Mouse (Mus musculus) testis, postnatal 10 days (tissue): ENCODE measurements around the gene Pip5k1b.

ENCODE experiments used
- DNase-seq: peaks from one replicate; pipeline ENCODE4 v3.0.0; 2021; ENCODE audit warnings: low spot score

The Pip5k1b gene

GRCm38 (mm10) chr19:24543386-24544350 lies 12.0 kb downstream of the Pip5k1b start:
- DNase-seq = no peak

GRCm38 (mm10) chr19:24542293-24542675 lies 13.4 kb downstream of the Pip5k1b start:
- no peak for DNase-seq

GRCm38 (mm10) chr19:24541669-24542292 lies 13.9 kb downstream of the Pip5k1b start:
- no peak for DNase-seq

GRCm38 (mm10) chr19:24540952-24541668 lies 14.6 kb downstream of the Pip5k1b start:
- DNase-seq = no peak

GRCm38 (mm10) chr19:24539041-24539440 lies 16.6 kb downstream of the Pip5k1b start:
- no peak for DNase-seq

- no peak for DNase-seq
Measured at GRCm38 (mm10) chr19:24538181-24538580, 17.5 kb downstream of the Pip5k1b start.

GRCm38 (mm10) chr19:24537691-24538090 lies 18.0 kb downstream of the Pip5k1b start:
- DNase-seq = no peak

- no peak for DNase-seq
Measured at GRCm38 (mm10) chr19:24536920-24537319, 18.8 kb downstream of the Pip5k1b start.

GRCm38 (mm10) chr19:24536280-24536679 lies 19.4 kb downstream of the Pip5k1b start:
- no peak for DNase-seq

- DNase-seq = no peak
Measured at GRCm38 (mm10) chr19:24535161-24535560, 20.5 kb downstream of the Pip5k1b start.

GRCm38 (mm10) chr19:24534733-24535132 lies 20.9 kb downstream of the Pip5k1b start:
- DNase-seq = no peak

GRCm38 (mm10) chr19:24528910-24529561 lies 26.6 kb downstream of the Pip5k1b start:
- DNase-seq = no peak

- DNase-seq = no peak
Measured at GRCm38 (mm10) chr19:24528129-24528730, 27.4 kb downstream of the Pip5k1b start.

GRCm38 (mm10) chr19:24527613-24527948 lies 28.1 kb downstream of the Pip5k1b start:
- no peak for DNase-seq

GRCm38 (mm10) chr19:24526731-24527612 lies 28.7 kb downstream of the Pip5k1b start:
- DNase-seq = no peak

GRCm38 (mm10) chr19:24523476-24524313 lies 32.0 kb downstream of the Pip5k1b start:
- DNase-seq = no peak

GRCm38 (mm10) chr19:24521997-24522396 lies 33.7 kb downstream of the Pip5k1b start:
- peak; percentile 55 for DNase-seq

GRCm38 (mm10) chr19:24521146-24521545 lies 34.5 kb downstream of the Pip5k1b start:
- no peak for DNase-seq

GRCm38 (mm10) chr19:24519732-24520409 lies 35.8 kb downstream of the Pip5k1b start:
- no peak for DNase-seq
